Mouse (Mus musculus) small intestine, adult 2 months (tissue): ENCODE measurements around the gene Umod. TPM values are rescaled to one million over a fixed set of nuclear protein-coding genes. Genes with fewer than 3 reads are reported as not detected.

Source experiments
- H3K27ac ChIP-seq: fragments of 200-500 bp; 2 replicates; pipeline ENCODE4 v1.5.1; 2012; ENCODE audit warnings: low read depth, low read length, control low read depth, inconsistent platforms; ENCODE audit not compliant: insufficient read depth
- H3K27me3 ChIP-seq: fragments of 200-500 bp; 2 replicates; pipeline ENCODE4 v1.6.1; 2012; ENCODE audit warnings: mild to moderate bottlenecking, moderate library complexity, low read length, inconsistent platforms; ENCODE audit not compliant: control insufficient read depth, insufficient read depth
- H3K36me3 ChIP-seq: fragments of 200-500 bp; 2 replicates; pipeline ENCODE4 v1.6.1; 2012; ENCODE audit warnings: mild to moderate bottlenecking, low read length, control low read depth, inconsistent platforms; ENCODE audit not compliant: control insufficient read depth, insufficient read depth
- H3K4me1 ChIP-seq: fragments of 200-500 bp; 2 replicates; pipeline ENCODE4 v1.6.1; 2012; ENCODE audit warnings: low read length, inconsistent platforms, mixed read lengths; ENCODE audit not compliant: control insufficient read depth, insufficient read depth, insufficient read length
- H3K4me3 ChIP-seq: fragments of 200-500 bp; 2 replicates; pipeline ENCODE4 v1.5.1; 2012; ENCODE audit warnings: low read depth, mild to moderate bottlenecking, control low read depth, inconsistent platforms, low read length, moderate library complexity
- CTCF ChIP-seq: fragments of 200-500 bp; IDR thresholded peaks from 2 replicates; pipeline ENCODE4 v1.5.1; 2012; ENCODE audit warnings: low read depth, mild to moderate bottlenecking, control low read depth, inconsistent platforms, low read length, moderate library complexity, mixed read lengths; ENCODE audit not compliant: insufficient replicate concordance, insufficient read length; ENCODE audit errors: extremely low read depth
- POLR2A ChIP-seq: fragments of 200-500 bp; IDR thresholded peaks from 2 replicates; pipeline ENCODE4 v1.6.1; 2012; ENCODE audit warnings: low read depth, mild to moderate bottlenecking, control low read depth, inconsistent platforms, low read length, moderate library complexity
- WGBS: fragments of 180-500 bp; shearing (Covaris S2); methylation state at CpG from one replicate; pipeline ENCODE4 v1.1.7; 2018; 5-methylcytosine and 5-hydroxymethylcytosine counted together
- polyA plus RNA-seq: library from polyadenylated mRNA; depleted of rRNA; stranded (reverse); fragments of >200 nt; gene quantifications from 2 replicates; pipeline ENCODE4 v1.2.3, GENCODE M21; 2012; rRNA removed

The Umod gene
- polyA plus RNA-seq, 1 experiment: not detected

DNA sequence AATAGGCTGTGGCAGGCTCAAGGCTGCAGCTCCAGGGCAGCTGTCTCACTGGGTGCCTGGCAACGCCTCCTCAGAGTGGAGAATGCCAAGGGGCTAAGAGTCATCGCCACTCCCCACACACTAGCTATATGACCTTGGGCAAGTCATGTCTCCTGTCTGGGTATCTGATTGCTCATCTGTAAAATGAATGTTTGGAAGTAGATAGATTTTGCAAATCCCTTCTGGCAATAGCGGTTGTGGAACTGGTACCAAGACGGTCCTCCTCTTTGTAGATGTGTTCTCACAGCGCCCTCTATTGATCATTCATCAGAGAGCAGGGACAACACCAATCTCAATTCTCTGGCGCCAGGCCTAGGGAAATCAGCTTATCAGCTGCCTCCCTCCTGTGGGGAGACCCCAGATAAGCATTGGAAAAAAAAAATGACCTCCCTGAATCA is 51.9 kb downstream of the Umod start:
- no peak overlapping the region for H3K27ac ChIP-seq
- no peaks in the 10 kb centered on the region for H3K4me1 ChIP-seq
- no peaks in the 10 kb centered on the region for H3K27me3 ChIP-seq
- TF ChIP-seq CTCF (peak; percentile 28; the same call in 1 of the 2 replicates), POLR2A (no peak)
- no peak overlapping the region for H3K4me3 ChIP-seq
- H3K36me3 ChIP-seq: no peaks in the 10 kb centered on the region
- WGBS: 18% methylated on average over 6 of the region's 6 CpGs

DNA sequence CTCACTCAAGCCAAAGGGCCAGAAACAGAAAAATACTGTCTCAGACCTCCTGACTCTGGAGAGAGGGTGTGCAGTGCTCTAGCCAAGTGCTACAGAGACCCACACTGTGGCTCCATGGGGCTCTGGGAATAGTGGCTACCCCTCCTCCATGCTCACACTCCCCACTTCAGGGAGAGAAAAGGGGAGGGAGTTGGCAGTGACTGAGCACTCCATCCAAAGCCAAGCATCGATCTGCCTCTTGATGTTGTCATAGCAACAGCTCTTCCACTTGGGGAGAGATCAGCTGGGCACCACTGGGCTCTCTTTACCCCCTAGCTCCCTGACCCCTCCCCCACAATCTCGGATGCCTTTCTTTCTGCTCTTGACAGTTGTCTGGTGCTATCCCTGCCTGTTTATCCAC is 58.4 kb downstream of the Umod start:
- TF ChIP-seq CTCF (no peak), POLR2A (no peak)
- whole genome bisulfite sequencing: 11% methylated on average over 2 of the region's 2 CpGs
- H3K27ac ChIP-seq: no peak overlapping the region

GRCm38 (mm10) chr7:119418523-119418922 is 60.6 kb downstream of the Umod start:
- H3K4me1 ChIP-seq: no peaks in the 10 kb centered on the region
- H3K27me3 ChIP-seq: no peaks in the 10 kb centered on the region
- H3K36me3 ChIP-seq: no peaks in the 10 kb centered on the region
- TF ChIP-seq CTCF (no peak), POLR2A (no peak)
- no peak overlapping the region for H3K4me3 ChIP-seq
- WGBS: 72% methylated on average over 1 of the region's 1 CpGs
- no peak overlapping the region for H3K27ac ChIP-seq

More for the DNA sequence above, 58.4 kb downstream of the Umod start:
- no peak overlapping the region for H3K4me3 ChIP-seq
- H3K27me3 ChIP-seq: no peaks in the 10 kb centered on the region
- H3K4me1 ChIP-seq: no peaks in the 10 kb centered on the region
- no peaks in the 10 kb centered on the region for H3K36me3 ChIP-seq

Other genes starting within 250 kb of the Umod start
- 1.2 and 257 TPM in 2 replicates for gene Gp2, start 20.0 kb downstream of the Umod start, polyA plus RNA-seq
- 1.0 and 2.7 TPM in 2 replicates for gene Acsm5, start 40.2 kb upstream of the Umod start, polyA plus RNA-seq
- not detected in 2 replicates for gene Pdilt, start 44.2 kb upstream of the Umod start, polyA plus RNA-seq
- gene Acsm2, start 75.1 kb upstream of the Umod start, polyA plus RNA-seq: not detected in 2 replicates
- not detected in 2 replicates for gene Acsm1, start 127.7 kb upstream of the Umod start, polyA plus RNA-seq
- gene Acsm4, start 210.7 kb upstream of the Umod start, polyA plus RNA-seq: not detected in 2 replicates
- gene Thumpd1, start 241.5 kb upstream of the Umod start, polyA plus RNA-seq: 7.8 and 8.4 TPM in 2 replicates